Mouse (Mus musculus): ENCODE data around the gene Igf2bp3. TPM values are rescaled to one million over a fixed set of nuclear protein-coding genes. Genes with fewer than 3 reads are reported as not detected.

The Igf2bp3 gene
- total RNA-seq, 2 experiments from 2014 or later: 0.24 to 0.35 TPM

- no peak for DNase-seq (ENCODE audit: low spot score in 2 of 2)
Measured at GRCm38 (mm10) chr6:49176018-49176417, 38.7 kb downstream of the Igf2bp3 start.

- DNase-seq (ENCODE audit: low spot score in 2 of 2): no peak
Measured at GRCm38 (mm10) chr6:49174616-49175015, 40.1 kb downstream of the Igf2bp3 start.

GRCm38 (mm10) chr6:49173674-49174073 lies 41.1 kb downstream of the Igf2bp3 start:
- no peak for DNase-seq (ENCODE audit: low spot score in 2 of 2)

GRCm38 (mm10) chr6:49173265-49173664 lies 41.5 kb downstream of the Igf2bp3 start:
- DNase-seq (ENCODE audit: low spot score in 2 of 2): no peak

GRCm38 (mm10) chr6:49171216-49171615 lies 43.5 kb downstream of the Igf2bp3 start:
- DNase-seq (ENCODE audit: low spot score in 2 of 2): no peak

- no peak for DNase-seq (ENCODE audit: low spot score in 2 of 2)
Measured at GRCm38 (mm10) chr6:49168648-49169047, 46.1 kb downstream of the Igf2bp3 start.

- DNase-seq (ENCODE audit: low spot score in 2 of 2): no peak
Measured at GRCm38 (mm10) chr6:49167406-49167805, 47.4 kb downstream of the Igf2bp3 start.

GRCm38 (mm10) chr6:49166318-49166717 lies 48.4 kb downstream of the Igf2bp3 start:
- DNase-seq (ENCODE audit: low spot score in 2 of 2): no peak

GRCm38 (mm10) chr6:49165855-49166254 lies 48.9 kb downstream of the Igf2bp3 start:
- no peak for DNase-seq (ENCODE audit: low spot score in 2 of 2)

GRCm38 (mm10) chr6:49165101-49165500 lies 49.7 kb downstream of the Igf2bp3 start:
- no peak for DNase-seq (ENCODE audit: low spot score in 2 of 2)

GRCm38 (mm10) chr6:49164701-49165100 lies 50.1 kb downstream of the Igf2bp3 start:
- no peak for DNase-seq (ENCODE audit: low spot score in 2 of 2)

- DNase-seq (ENCODE audit: low spot score in 2 of 2): no peak
Measured at GRCm38 (mm10) chr6:49159971-49160370, 54.8 kb downstream of the Igf2bp3 start.

GRCm38 (mm10) chr6:49156826-49157175 lies 58.0 kb downstream of the Igf2bp3 start:
- peak in 1 of 2 experiments; percentile 8 for DNase-seq (ENCODE audit: low spot score in 2 of 2)

- peak in 1 of 2 experiments; percentile 20 for DNase-seq (ENCODE audit: low spot score in 2 of 2)
Measured at GRCm38 (mm10) chr6:49156170-49156825, 58.5 kb downstream of the Igf2bp3 start.

- DNase-seq (ENCODE audit: low spot score in 2 of 2): no peak
Measured at GRCm38 (mm10) chr6:49151465-49151864, 63.3 kb downstream of the Igf2bp3 start.

- DNase-seq (ENCODE audit: low spot score in 2 of 2): no peak
Measured at GRCm38 (mm10) chr6:49150349-49151229, 64.2 kb downstream of the Igf2bp3 start.

- DNase-seq (ENCODE audit: low spot score in 2 of 2): no peak
Measured at GRCm38 (mm10) chr6:49149202-49149930, 65.4 kb downstream of the Igf2bp3 start.

GRCm38 (mm10) chr6:49148781-49149180 lies 66.0 kb downstream of the Igf2bp3 start:
- no peak for DNase-seq (ENCODE audit: low spot score in 2 of 2)

GRCm38 (mm10) chr6:49148368-49148767 lies 66.4 kb downstream of the Igf2bp3 start:
- DNase-seq (ENCODE audit: low spot score in 2 of 2): no peak

GRCm38 (mm10) chr6:49146461-49146860 lies 68.3 kb downstream of the Igf2bp3 start:
- no peak for DNase-seq (ENCODE audit: low spot score in 2 of 2)

GRCm38 (mm10) chr6:49142428-49142827 lies 72.3 kb downstream of the Igf2bp3 start:
- DNase-seq (ENCODE audit: low spot score in 2 of 2): peak in 1 of 2 experiments; percentile 15

GRCm38 (mm10) chr6:49141125-49141524 lies 73.6 kb downstream of the Igf2bp3 start:
- DNase-seq (ENCODE audit: low spot score in 2 of 2): no peak

All from layer of hippocampus, postnatal 14 days (tissue).